Mouse (Mus musculus) retina, embryonic 14.5 days (tissue): ENCODE measurements around the gene Emilin2.

ENCODE experiments used
- DNase-seq: peaks from one replicate; pipeline ENCODE4 v3.0.0-alpha.2; 2015; ENCODE audit warnings: low spot score

The Emilin2 gene

DNA sequence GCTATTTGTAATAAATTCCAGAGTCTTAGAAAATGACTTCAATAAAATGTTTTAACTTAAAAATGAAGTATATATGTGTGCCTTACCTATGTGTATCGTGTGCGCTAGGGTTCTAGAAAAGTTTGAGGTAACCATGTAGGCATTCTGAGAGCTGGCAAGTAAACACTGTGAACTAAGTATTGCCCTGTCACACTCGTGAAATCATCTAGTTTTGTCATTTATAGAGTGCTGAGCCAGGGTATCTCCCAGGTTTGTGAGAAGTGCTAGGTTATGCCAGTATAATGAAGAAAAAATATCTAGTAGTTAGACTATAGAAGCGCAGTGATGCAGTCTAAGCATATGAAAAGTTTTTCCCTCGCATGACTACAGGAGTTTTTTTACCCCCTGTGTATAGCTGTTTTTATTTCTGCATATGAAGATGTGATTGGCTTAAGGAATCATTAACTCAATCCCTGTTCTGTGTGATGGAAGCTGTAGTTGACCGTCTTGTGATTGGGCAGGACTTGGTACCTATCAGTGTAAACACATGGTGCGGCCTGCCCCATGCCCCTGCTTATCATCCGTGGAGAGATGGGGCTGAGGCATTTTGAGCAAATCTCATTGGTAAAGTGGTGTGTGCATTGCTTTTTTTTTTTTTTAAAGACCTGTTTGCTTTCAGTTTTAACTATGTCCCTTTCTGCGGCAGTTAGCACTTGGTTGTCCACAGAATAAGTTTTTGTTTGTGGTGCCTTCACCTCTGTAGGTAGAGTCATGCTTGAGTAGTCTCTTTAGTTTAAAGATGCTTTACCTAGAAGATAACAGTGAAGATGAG is 107.6 kb downstream of the Emilin2 start:
- no peak for DNase-seq
